Mouse (Mus musculus) left cerebral cortex, postnatal 14 days (tissue): ENCODE measurements at regions not wholly inside any gene's neighbourhood (a gene's known extent, or its start where the extent isn't known, plus 50 kb on each side); places are given as distances from the start of the nearest gene placed in this dataset.

ENCODE experiments used
- DNase-seq, 2 experiments: peaks; one replicate each; pipeline ENCODE4 v3.0.0; 2021 to 2022; ENCODE audit warnings: low spot score in 2 of 2, mixed read lengths in 1 of 2
- intact Hi-C: fragments of 180-260 bp; cut with DNase I; formaldehyde crosslinking; loops from one replicate; pipeline ENCODE4 v1.15.1; 2025

- DNase-seq = no peak
- intact Hi-C loops = no loop called here
Observed at GRCm38 (mm10) chr4:12308332-12308731, 136.5 kb upstream of the Fam92a start.

DNA sequence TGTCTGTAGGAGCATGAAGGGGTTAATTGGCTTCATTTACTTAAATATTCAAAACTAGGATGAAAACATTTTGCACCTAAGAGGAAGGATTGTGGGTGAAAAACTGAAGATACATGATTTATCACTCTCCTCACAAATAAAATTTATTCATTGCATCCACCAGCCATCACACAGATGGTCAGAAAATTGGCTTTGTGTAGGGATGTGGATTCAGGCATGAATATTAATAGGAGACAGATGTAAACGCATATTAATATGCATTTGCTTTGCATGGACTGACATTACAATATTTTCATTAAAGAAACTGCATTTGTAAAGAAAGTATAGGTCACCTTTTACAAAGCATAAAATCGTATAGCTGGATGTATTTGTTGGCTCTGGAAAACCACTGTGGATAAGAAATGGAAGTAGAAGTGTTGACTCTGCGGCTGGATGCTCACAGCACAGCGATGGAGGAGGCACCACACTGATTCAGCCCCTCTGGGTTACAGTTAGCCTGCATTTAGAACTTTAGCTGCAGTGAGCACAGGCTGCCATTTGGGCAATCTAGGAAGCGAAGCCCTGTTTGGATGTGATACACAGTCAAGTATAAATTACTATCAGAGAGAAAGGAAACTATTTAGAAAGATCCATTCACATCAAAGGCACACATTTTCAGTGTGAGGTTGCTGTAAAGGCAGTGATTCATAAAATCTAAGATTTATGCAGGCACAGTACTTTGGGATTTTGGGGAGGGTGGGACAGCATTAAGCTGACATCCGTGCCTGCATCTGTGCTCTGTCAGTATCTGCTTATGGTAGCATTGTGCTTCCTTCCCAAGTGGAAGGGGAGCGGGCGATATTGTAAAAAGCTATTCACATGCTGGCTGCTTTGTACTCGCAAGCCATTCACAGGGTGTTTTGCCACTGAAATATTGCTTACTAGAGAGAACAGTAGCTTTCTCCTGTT is 135.1 kb upstream of the Fam92a start:
- DNase-seq = peak; percentile 4
- intact Hi-C loops = no loop called here

GRCm38 (mm10) chr4:12287079-12287686 is 115.4 kb upstream of the Fam92a start:
- intact Hi-C loops = no loop called here
- DNase-seq = no peak

DNA sequence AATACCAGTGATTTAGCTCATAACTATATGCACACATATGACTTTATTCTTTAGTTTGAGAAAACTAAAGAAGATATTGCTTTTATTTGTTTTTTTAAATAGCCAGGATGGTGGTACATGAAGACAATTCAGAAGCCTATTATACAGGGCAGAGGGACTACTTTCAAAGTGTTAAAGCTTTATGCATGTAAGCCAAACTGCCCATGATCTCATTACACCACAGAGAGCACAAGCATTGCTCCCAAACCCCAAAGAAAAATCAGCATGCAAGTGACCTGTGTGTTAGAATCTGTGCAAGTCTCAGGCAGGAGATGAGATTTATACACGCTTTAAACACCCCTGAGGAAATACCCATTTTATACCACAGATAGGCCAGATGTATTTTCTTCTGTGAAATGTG is 114.6 kb upstream of the Fam92a start:
- intact Hi-C loops = no loop called here
- no peak for DNase-seq

GRCm38 (mm10) chr4:12285983-12286382 is 114.2 kb upstream of the Fam92a start:
- no peak for DNase-seq
- intact Hi-C loops = no loop called here

- DNase-seq = no peak
- intact Hi-C loops = no loop called here
Observed at GRCm38 (mm10) chr4:12277949-12278348, 106.1 kb upstream of the Fam92a start.

DNA sequence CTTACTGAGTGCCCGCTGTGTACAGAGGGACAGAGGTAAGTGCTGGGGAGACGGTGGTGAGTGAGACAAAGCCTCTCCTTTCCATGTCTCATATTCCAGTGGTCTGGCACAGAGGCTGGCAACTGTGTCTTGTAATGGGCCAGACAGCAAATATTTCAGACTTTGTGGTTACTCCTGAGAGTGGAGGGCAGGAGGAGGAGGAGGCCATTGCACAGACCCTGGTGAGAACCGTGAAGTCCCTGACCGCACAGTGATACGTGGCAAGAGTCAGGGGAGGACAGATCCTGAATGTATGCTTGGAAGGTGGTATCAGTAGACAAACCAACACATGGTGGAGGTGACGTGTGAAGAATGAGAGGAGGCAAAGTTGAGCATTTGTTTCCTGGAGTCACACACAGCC is 101.6 kb upstream of the Fam92a start:
- intact Hi-C loops = no loop called here
- DNase-seq = no peak

DNA sequence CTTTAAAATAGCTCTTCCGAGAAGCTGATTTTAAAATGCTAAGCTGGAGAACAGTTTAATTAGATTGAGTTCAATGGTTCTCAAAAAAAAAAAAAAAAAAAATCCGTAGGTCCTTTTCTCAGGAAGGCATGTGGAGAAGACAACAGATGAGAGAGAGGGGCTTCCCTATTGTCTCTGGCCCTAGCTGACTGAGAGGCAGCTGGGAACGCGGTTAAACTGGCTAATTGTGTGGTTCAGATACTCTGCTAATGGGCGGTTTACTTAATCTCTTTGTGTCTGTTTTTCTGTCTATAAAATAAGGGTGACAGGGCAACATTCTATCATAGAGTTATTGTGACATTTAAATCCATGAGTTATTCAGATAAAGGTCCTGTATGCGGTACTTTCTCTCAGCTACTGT is 101.1 kb upstream of the Fam92a start:
- DNase-seq = no peak
- intact Hi-C loops = no loop called here

DNA sequence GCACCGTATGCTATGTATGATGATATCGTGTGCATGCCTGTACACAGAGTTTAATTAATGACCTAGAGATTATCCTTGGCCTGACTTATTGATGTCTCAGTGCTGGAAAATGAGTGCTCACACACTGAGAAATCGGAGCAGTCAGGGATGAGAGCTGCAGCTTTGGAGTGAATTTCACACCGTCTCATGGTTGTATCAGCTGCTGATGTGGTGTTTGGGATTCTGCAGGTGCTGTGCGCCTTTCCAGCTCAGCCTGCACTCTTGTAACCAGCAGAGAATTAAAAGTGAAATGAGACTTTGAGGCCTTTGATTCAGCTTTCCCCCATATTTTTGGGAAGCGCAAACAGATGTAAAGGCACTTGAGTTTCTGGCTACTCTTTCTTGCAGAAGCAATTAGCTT is 100.6 kb upstream of the Fam92a start:
- DNase-seq = no peak

GRCm38 (mm10) chr4:12263746-12264145 is 91.9 kb upstream of the Fam92a start:
- intact Hi-C loops = no loop called here
- no peak for DNase-seq

More for the DNA sequence above, 100.6 kb upstream of the Fam92a start:
- intact Hi-C loops = no loop called here

DNA sequence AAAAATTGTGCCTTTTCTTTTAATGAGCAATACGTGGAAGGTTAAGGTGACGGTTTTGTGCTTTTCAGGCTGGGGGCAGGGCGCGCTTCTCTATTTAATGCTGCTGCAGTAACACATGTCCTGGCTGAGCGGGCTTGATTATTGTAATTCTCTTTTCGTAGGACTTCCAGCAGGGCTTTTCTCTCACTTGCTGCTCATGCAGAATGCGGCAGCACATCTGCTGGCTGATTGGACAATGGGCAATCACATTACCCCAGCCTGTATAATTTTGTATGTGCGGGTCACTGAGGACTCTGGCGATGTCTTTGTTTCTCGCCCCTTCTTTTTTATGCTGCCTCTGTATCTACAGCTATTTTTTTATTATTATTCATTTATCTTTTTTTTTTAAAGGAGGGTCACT is 91.4 kb upstream of the Fam92a start:
- DNase-seq = peak in 1 of 2 experiments; percentile 7
- intact Hi-C loops = no loop called here

- intact Hi-C loops = loop anchor here (10.0 kb wide), 1 partner anchor 287 kb away; no protein-coding TSS in a partner anchor
Observed at GRCm38 (mm10) chr4:12247994-12248393, 76.2 kb upstream of the Fam92a start.

GRCm38 (mm10) chr4:12246595-12246994 is 74.8 kb upstream of the Fam92a start:
- DNase-seq = no peak
- intact Hi-C loops = loop anchor here (10.0 kb wide), 1 partner anchor 288 kb away; no protein-coding TSS in a partner anchor

More at GRCm38 (mm10) chr4:12247994-12248393, 76.2 kb upstream of the Fam92a start:
- no peak for DNase-seq

GRCm38 (mm10) chr4:12240941-12241571 is 69.2 kb upstream of the Fam92a start:
- peak; percentile 62 to 79 for DNase-seq
- intact Hi-C loops = loop anchor here (5.0 to 10.0 kb wide), 2 partner anchors 294 to 1536 kb away; no protein-coding TSS in a partner anchor

GRCm38 (mm10) chr4:12230731-12231130 is 58.9 kb upstream of the Fam92a start:
- intact Hi-C loops = no loop called here
- peak; percentile 59 to 71 for DNase-seq
